Mouse (Mus musculus): ENCODE measurements around the gene Pcgf1. TPM values are rescaled to one million over a fixed set of nuclear protein-coding genes. Genes with fewer than 3 reads are reported as not detected.

The Pcgf1 gene
- total RNA-seq, 2 experiments from 2014 or later = 7.4 to 9.6 TPM

GRCm38 (mm10) chr6:83065995-83066394 lies 11.7 kb upstream of the Pcgf1 start:
- no peak for DNase-seq

- no peak for DNase-seq
Observed at GRCm38 (mm10) chr6:83066441-83066840, 11.2 kb upstream of the Pcgf1 start.

GRCm38 (mm10) chr6:83068221-83068620 lies 9.4 kb upstream of the Pcgf1 start:
- no peak for DNase-seq

GRCm38 (mm10) chr6:83068706-83069487 lies 8.8 kb upstream of the Pcgf1 start:
- DNase-seq = no peak

GRCm38 (mm10) chr6:83069488-83070246 lies 8.0 kb upstream of the Pcgf1 start:
- no peak for DNase-seq

GRCm38 (mm10) chr6:83070247-83070310 lies 7.6 kb upstream of the Pcgf1 start, which contains the start of gene Tlx2:
TSS of gene Tlx2 (minus strand) at chr6:83070293.
- DNase-seq = no peak

GRCm38 (mm10) chr6:83070311-83071219 lies 7.1 kb upstream of the Pcgf1 start:
- DNase-seq = peak in 1 of 2 experiments; percentile 58

GRCm38 (mm10) chr6:83071220-83071619 lies 6.4 kb upstream of the Pcgf1 start:
- DNase-seq = no peak

- no peak for DNase-seq
Observed at GRCm38 (mm10) chr6:83074979-83075378, 2.7 kb upstream of the Pcgf1 start.

GRCm38 (mm10) chr6:83078324-83078858 lies 722 bp downstream of the Pcgf1 start:
- DNase-seq = peak; percentile 99 to 100

- DNase-seq = no peak
Observed at GRCm38 (mm10) chr6:83080210-83080609, 2.5 kb downstream of the Pcgf1 start.

- no peak for DNase-seq
Observed at GRCm38 (mm10) chr6:83083497-83083896, 5.8 kb downstream of the Pcgf1 start.

GRCm38 (mm10) chr6:83084477-83084876 lies 6.8 kb downstream of the Pcgf1 start:
- DNase-seq = no peak

- peak in 1 of 2 experiments; percentile 31 for DNase-seq
Observed at GRCm38 (mm10) chr6:83086121-83087035, 8.7 kb downstream of the Pcgf1 start, which contains the start of gene Lbx2. TSS of gene Lbx2 (plus strand) at chr6:83086367.

GRCm38 (mm10) chr6:83087205-83087925 lies 9.7 kb downstream of the Pcgf1 start:
- DNase-seq = peak; percentile 57 to 67

- DNase-seq = no peak
Observed at GRCm38 (mm10) chr6:83087926-83088260, 10.2 kb downstream of the Pcgf1 start.

- no peak for DNase-seq
Observed at GRCm38 (mm10) chr6:83092416-83093127, 14.9 kb downstream of the Pcgf1 start.

- no peak for DNase-seq
Observed at GRCm38 (mm10) chr6:83095968-83096367, 18.3 kb downstream of the Pcgf1 start.

GRCm38 (mm10) chr6:83098411-83098810 lies 20.7 kb downstream of the Pcgf1 start:
- DNase-seq = no peak

GRCm38 (mm10) chr6:83101316-83101687 lies 23.6 kb downstream of the Pcgf1 start, which contains the start of the genes Ccdc142 and Gm42688:
TSS of gene Ccdc142 (plus strand) at chr6:83101601.
TSS of gene Gm42688 (plus strand) at chr6:83101617.
- peak; percentile 94 for DNase-seq

All from heart, adult 18-20 months (tissue).